Mouse (Mus musculus) forelimb bud, embryonic 11.5 days (tissue): Measurements from ENCODE around the gene Srsf7.
A peak's percentile ranks its signal among the peaks of the same experiment; 100 is the strongest.
"Not testable (repeated sequence)": the region's sequence is repeated elsewhere in the genome, so short reads cannot be mapped to it uniquely, and the experiment has no call there.

ENCODE experiments used
- DNase-seq: peaks from one replicate; pipeline ENCODE4 v3.0.0-alpha.2; 2012; ENCODE audit warnings: low read depth, low spot score

The Srsf7 gene

GRCm38 (mm10) chr17:80199160-80199778, 7.8 kb downstream of the Srsf7 start:
- DNase-seq: no peak

DNA sequence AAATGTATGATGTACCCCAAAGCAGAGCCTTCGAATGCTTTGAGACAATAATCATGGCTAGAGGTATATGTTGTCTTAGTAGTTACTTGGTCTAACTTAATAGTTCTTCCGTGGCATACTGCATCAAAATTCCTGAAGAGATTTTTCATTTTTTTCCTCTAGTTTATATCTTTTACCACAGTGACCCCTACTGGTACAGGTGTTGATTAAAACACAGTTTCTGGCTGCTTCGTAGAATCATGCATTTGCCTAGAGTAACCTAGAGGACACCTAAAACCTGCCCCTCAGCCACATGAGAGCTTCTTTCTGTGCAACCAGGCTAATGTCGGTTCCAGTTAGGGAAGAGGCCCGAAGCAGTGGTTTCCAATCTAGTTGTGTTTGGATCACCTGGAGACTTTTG, 14.0 kb downstream of the Srsf7 start:
- peak; percentile 35 for DNase-seq

GRCm38 (mm10) chr17:80183615-80184014, 23.5 kb downstream of the Srsf7 start:
- no peak for DNase-seq

DNA sequence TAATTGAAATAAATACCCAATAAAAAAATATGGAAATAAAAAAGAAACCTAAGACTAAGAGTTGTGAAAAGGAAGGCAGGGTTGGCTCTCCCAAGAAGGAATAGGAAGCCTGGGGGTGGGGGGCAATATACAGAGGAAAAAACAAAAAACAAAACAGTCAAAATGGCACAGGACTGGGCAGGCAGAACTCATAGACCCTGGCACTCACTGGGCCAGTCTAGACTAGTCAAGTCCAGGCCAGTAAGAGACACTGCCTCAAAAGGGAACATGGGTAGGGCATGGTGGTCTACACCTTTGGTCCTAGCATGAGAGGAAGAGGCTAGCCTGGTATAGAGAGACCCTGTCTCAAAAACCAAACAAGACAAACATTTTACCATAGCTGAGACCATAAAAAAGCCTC, 26.6 kb downstream of the Srsf7 start:
- no peak for DNase-seq

- DNase-seq: peak; percentile 81
Observed at GRCm38 (mm10) chr17:80179959-80180358, 27.1 kb downstream of the Srsf7 start.

DNA sequence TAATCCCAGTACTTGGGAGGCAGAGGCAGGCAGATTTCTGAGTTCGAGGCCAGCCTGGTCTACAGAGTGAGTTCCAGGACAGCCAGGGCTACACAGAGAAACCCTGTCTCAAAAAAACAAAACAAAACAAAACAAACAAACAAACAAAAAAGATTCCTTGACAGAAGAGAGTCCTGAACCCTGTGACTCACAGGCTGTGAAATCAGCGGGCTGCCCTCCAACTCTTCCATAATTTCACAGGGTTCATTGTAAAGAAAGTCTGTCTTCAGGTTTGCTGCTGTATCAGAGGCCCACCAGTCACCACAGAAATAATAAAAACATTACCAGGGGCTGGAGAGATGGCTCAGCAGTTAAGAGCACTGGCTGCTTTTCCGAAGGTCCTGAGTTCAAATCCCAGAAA, 28.3 kb downstream of the Srsf7 start:
- DNase-seq: not testable (repeated sequence)

- DNase-seq: no peak
Observed at GRCm38 (mm10) chr17:80175966-80176365, 31.1 kb downstream of the Srsf7 start.

- no peak for DNase-seq
Observed at GRCm38 (mm10) chr17:80175386-80175739, 31.7 kb downstream of the Srsf7 start.

GRCm38 (mm10) chr17:80174699-80175385, 32.3 kb downstream of the Srsf7 start:
- DNase-seq: no peak

- DNase-seq: no peak
Observed at GRCm38 (mm10) chr17:80174146-80174545, 33.0 kb downstream of the Srsf7 start.

- no peak for DNase-seq
Observed at GRCm38 (mm10) chr17:80173708-80174107, 33.4 kb downstream of the Srsf7 start.

- no peak for DNase-seq
Observed at GRCm38 (mm10) chr17:80172761-80173160, 34.3 kb downstream of the Srsf7 start.

- no peak for DNase-seq
Observed at GRCm38 (mm10) chr17:80171948-80172347, 35.2 kb downstream of the Srsf7 start.

DNA sequence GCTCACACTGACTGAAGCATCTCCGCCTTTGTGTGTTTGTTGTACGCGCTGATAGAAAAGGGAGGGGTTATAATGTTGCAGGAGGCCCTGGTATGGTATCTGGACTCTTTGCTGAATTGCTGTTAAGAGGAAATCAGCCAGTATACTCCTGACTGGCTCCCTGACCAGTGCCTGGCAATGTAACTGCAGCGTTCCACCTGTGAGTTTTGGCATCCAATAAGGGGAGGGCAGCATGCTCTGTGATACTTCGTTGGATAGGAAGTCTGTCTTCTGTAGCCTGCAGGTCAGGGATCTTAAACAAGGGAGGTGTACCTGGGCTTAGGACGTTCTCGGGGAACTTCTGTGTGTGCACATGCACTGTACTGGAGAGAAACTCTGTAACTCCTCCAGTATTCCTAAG, 36.2 kb downstream of the Srsf7 start:
- no peak for DNase-seq

- no peak for DNase-seq
Observed at GRCm38 (mm10) chr17:80169792-80170191, 37.3 kb downstream of the Srsf7 start.

- DNase-seq: peak; percentile 69
Observed at GRCm38 (mm10) chr17:80168425-80169182, 38.5 kb downstream of the Srsf7 start.

GRCm38 (mm10) chr17:80167851-80168251, 39.3 kb downstream of the Srsf7 start:
- no peak for DNase-seq

DNA sequence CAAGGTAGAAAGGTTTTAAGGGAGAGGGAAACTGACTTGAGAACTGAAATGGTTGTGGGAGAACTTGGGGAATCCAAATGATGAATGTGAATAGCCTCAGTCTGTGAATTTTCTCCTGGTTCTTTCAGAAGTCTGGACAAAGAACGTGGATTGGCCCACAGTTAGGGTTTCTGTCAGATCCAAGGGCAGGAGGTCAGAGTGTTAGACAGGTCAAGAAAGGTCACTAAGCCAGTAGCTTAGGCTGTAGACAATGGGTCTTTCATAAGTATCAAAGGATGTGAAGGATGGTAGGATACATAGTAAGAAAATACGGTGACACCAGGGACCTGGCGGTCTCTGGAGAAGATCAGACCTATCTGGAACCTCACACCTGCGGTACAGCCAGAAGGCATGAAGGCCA, 39.7 kb downstream of the Srsf7 start:
- no peak for DNase-seq

GRCm38 (mm10) chr17:80166346-80166745, 40.8 kb downstream of the Srsf7 start:
- no peak for DNase-seq

DNA sequence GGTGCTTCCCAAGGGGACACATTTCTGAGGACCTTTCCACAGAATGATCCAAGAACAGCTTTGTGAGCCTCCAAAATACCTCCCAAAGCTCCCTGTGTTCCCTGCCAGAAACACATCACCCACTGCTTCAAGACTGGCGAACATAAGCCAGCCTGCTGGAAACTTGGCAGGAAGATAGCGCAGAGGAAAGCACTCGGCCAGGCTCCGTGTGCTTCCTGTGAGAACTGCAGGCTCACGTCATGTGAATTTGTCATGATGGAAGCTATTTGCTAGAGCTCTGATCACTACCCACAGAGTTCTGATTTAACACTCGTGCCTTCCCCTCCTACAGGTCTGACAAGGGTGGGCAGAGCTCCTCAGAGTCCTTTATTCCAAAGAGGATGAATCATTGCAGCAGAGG, 41.4 kb downstream of the Srsf7 start:
- DNase-seq: no peak

GRCm38 (mm10) chr17:80163991-80164390, 43.1 kb downstream of the Srsf7 start:
- no peak for DNase-seq

DNA sequence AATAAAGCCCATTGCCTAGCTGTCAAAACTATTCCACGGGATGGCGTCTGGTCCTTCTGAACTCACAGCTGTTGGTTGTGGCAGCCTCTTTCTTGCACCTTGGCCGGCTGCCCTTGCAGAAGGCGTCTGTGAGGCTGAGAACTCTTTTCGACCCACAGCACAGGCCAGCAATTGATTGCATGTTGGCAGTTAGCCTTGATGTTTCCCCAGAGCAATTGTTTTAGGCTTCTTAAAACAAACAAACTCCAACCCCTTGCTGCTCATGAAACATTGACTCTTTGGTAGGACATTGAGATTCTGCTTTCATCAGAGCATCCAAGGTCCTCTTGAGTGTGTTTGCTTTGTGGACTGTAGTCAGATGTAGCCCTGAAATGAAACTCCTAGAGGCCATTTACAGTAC, 46.7 kb downstream of the Srsf7 start:
- DNase-seq: no peak

- no peak for DNase-seq
Observed at GRCm38 (mm10) chr17:80157489-80157888, 49.6 kb downstream of the Srsf7 start.
